Mouse (Mus musculus) G1E (cell line): ENCODE data around the gene Il11ra1.

ENCODE experiments used
- CTCF ChIP-seq: IDR thresholded peaks from 2 replicates; pipeline ENCODE4 v1.5.1; 2012; ENCODE audit warnings: low read depth, low read length, inconsistent platforms, mixed read lengths
- GATA1 ChIP-seq: IDR thresholded peaks from 2 replicates; pipeline ENCODE4 v1.6.1; 2012; ENCODE audit warnings: borderline replicate concordance, low read length, inconsistent platforms, mixed read lengths
- GATA2 ChIP-seq: IDR thresholded peaks from 2 replicates; pipeline ENCODE4 v1.6.1; 2012; ENCODE audit warnings: low read depth, low read length, inconsistent platforms, borderline replicate concordance
- POLR2AphosphoS5 ChIP-seq: IDR thresholded peaks from 2 replicates; pipeline ENCODE4 v1.6.1; 2012; ENCODE audit warnings: low read depth, low read length, inconsistent platforms; ENCODE audit not compliant: insufficient replicate concordance
- TAL1 ChIP-seq: conservative IDR thresholded peaks from 2 replicates; pipeline ENCODE4 v1.6.1; 2012; ENCODE audit warnings: low read depth, low read length, inconsistent platforms, mixed read lengths

DNA sequence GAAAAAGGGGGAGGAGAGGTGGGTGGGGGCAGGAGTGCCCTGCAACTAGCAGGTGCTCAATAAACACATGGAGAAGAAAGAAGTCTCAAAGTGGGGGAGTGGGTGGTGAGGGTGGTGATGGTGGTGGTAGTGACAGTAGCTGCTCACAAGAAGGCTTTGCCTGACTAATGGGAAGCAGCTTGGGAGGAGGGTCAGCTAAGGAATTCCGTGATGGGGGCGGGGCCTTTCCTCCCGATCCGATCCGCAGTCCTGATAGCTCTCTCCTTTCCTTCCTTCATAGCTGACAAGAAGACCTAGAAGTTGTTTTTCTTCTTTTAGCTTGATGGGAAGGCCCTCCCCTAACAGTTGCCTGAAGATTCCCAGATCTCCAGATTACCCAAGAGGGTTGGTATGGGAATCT, 4.9 kb downstream of the Il11ra1 start:
- TF ChIP-seq CTCF, result no peak
- no peak for TF ChIP-seq TAL1
- TF ChIP-seq GATA1, result no peak
- no peak for TF ChIP-seq GATA2
- TF ChIP-seq POLR2AphosphoS5, result no peak
